In genomic region chr4:123990293-123991185, GRCm38 (mm10) we compare ENCODE assay signal across 8 mouse cellular contexts.
DNase-seq lines count a peak whose midpoint lies in the region; ATAC-seq lines count a peak whose summit lies in the region.

No protein-coding gene starts in this region.

- peak overlapping the region; percentile 53 for H3K4me2 ChIP-seq in lung, embryonic 15.5 days
- peak overlapping the region; percentile 71 for H3K4me2 ChIP-seq in heart, embryonic 15.5 days
- H3K4me2 ChIP-seq in stomach, embryonic 14.5 days (replicated peaks; ENCODE audit: low read depth, low read length), result peak overlapping the region; percentile 57

- H3K4me1 ChIP-seq in lung, embryonic 15.5 days, result peaks cover 9% of the 10 kb centered on the region
- peaks cover 8% of the 10 kb centered on the region for H3K4me1 ChIP-seq in heart, embryonic 15.5 days (replicated peaks)
- peaks cover 11% of the 10 kb centered on the region; the same call in 1 of the 2 replicates for H3K4me1 ChIP-seq in stomach, embryonic 14.5 days (ENCODE audit: control insufficient read depth, insufficient read depth, low read length)

- ATAC-seq in lung, embryonic 15.5 days (ENCODE audit: borderline replicate concordance, extremely low read depth, low FRiP score, low TSS enrichment), result peak; percentile 46; the same call in 1 of the 2 replicates
- ATAC-seq in heart, embryonic 15.5 days (replicated peaks; ENCODE audit: insufficient number of reproducible peaks, insufficient read depth, low FRiP score, low read depth), result no peak
- no peak for ATAC-seq in stomach, embryonic 14.5 days (ENCODE audit: insufficient number of reproducible peaks, insufficient read depth, low FRiP score, low read depth)
- ATAC-seq in erythroblast, adult 5-6 weeks (replicated peaks; ENCODE audit: low FRiP score, poor library complexity, severe bottlenecking), result no peak

- peaks cover 41% of the 10 kb centered on the region for H3K27me3 ChIP-seq in lung, embryonic 15.5 days
- H3K27me3 ChIP-seq in heart, embryonic 15.5 days, result peaks cover 46% of the 10 kb centered on the region
- H3K27me3 ChIP-seq in stomach, embryonic 14.5 days (ENCODE audit: control insufficient read depth, insufficient read depth, low read length), result peaks cover 12% of the 10 kb centered on the region; the same call in 1 of the 2 replicates

- H3K4me3 ChIP-seq in lung, embryonic 15.5 days, result peak overlapping the region; percentile 19
- H3K4me3 ChIP-seq in heart, embryonic 15.5 days, result peak overlapping the region; percentile 40
- peak overlapping the region; percentile 24 for H3K4me3 ChIP-seq in stomach, embryonic 14.5 days (ENCODE audit: low read depth, low read length)

- H3K9ac ChIP-seq in lung, embryonic 15.5 days, result no peak overlapping the region
- H3K9ac ChIP-seq in heart, embryonic 15.5 days, result peak overlapping the region; percentile 12; the same call in 1 of the 2 replicates
- no peak overlapping the region for H3K9ac ChIP-seq in stomach, embryonic 14.5 days (replicated peaks; ENCODE audit: low read depth, low read length)

- H3K36me3 ChIP-seq in lung, embryonic 15.5 days, result no peaks in the 10 kb centered on the region
- H3K36me3 ChIP-seq in heart, embryonic 15.5 days, result no peaks in the 10 kb centered on the region
- no peaks in the 10 kb centered on the region for H3K36me3 ChIP-seq in stomach, embryonic 14.5 days (ENCODE audit: control insufficient read depth, insufficient read depth, low read length)

- H3K9me3 ChIP-seq in lung, embryonic 15.5 days, result no peaks in the 10 kb centered on the region
- H3K9me3 ChIP-seq in heart, embryonic 15.5 days (replicated peaks), result no peaks in the 10 kb centered on the region
- H3K9me3 ChIP-seq in stomach, embryonic 14.5 days (ENCODE audit: control insufficient read depth, low read depth, low read length), result no peaks in the 10 kb centered on the region

- DNase-seq in lung, adult 18-20 months, result no peak
- DNase-seq in embryo, embryonic 10 days (ENCODE audit: low spot score), result peak; percentile 72
- peak; percentile 79 for DNase-seq in kidney, postnatal 36 days
- peak; percentile 61 for DNase-seq in mesoderm, embryonic 11.5 days (ENCODE audit: low read depth, low spot score)

- WGBS in lung, embryonic 15.5 days, result 2% methylated on average over 37 of the region's 37 CpGs
- WGBS in heart, embryonic 15.5 days, result 3% methylated on average over 37 of the region's 37 CpGs
- WGBS in stomach, embryonic 14.5 days, result 3% methylated on average over 37 of the region's 37 CpGs

- H3K27ac ChIP-seq in lung, embryonic 15.5 days, result no peak overlapping the region
- no peak overlapping the region for H3K27ac ChIP-seq in heart, embryonic 15.5 days
- no peak overlapping the region for H3K27ac ChIP-seq in stomach, embryonic 14.5 days (ENCODE audit: low read length)

Comparison
In these comparisons a context has a peak if more than half of its experiments do, and no peak if none do; other contexts are left out.
1. DNase-seq: peak in embryo, embryonic 10 days (single experiment), kidney, postnatal 36 days (2 of 2) and mesoderm, embryonic 11.5 days (single experiment); none in lung, adult 18-20 months (0 of 2).
2. Peak in every context shown above with its lines, with median percentiles within 50 percentile points of each other: H3K4me2 ChIP-seq and H3K4me3 ChIP-seq.